Mouse (Mus musculus) liver, embryonic 16.5 days (tissue): ENCODE results near the gene Rnf25. TPM values are rescaled to one million over a fixed set of nuclear protein-coding genes. Genes with fewer than 3 reads are reported as not detected.

Source experiments
- microRNA-seq: library from miRNA; unstranded; fragments of <30 nt; microRNA quantifications from one replicate; pipeline ENCODE4, GENCODE M21; 2016
- polyA plus RNA-seq: library from polyadenylated mRNA; unstranded; fragments of >200 nt; fragmentation: Nextera tagmentation; extraction: Ambion mirVana; gene quantifications from 2 replicates; pipeline ENCODE4 v1.2.1, GENCODE M21; 2015

The Rnf25 gene
- polyA plus RNA-seq, 1 experiment from 2014 or later = 11.2 TPM

Small RNA genes within 50 kb of the gene (microRNA-seq; reads per million reads assigned to microRNA genes)
- gene Gm25035 = not detected

Other genes with a start within 250 kb of the Rnf25 start
- 0.05 and 0.08 TPM in 2 replicates for gene Catip, start 239.3 kb downstream of the Rnf25 start, polyA plus RNA-seq
- gene Slc11a1, start 226.2 kb downstream of the Rnf25 start, polyA plus RNA-seq = 17.4 and 17.9 TPM in 2 replicates
- gene Ctdsp1, start 209.9 kb downstream of the Rnf25 start, polyA plus RNA-seq = 45.9 and 48.6 TPM in 2 replicates
- 0.69 and 1.6 TPM in 2 replicates for gene Vil1, start 192.0 kb downstream of the Rnf25 start, polyA plus RNA-seq
- gene Cnot9, start 95.3 kb downstream of the Rnf25 start, polyA plus RNA-seq = 27.2 and 28.9 TPM in 2 replicates
- gene Plcd4, start 58.5 kb downstream of the Rnf25 start, polyA plus RNA-seq = 0.04 and 0.40 TPM in 2 replicates
- 11.5 and 12.1 TPM in 2 replicates for gene Usp37, start 57.1 kb downstream of the Rnf25 start, polyA plus RNA-seq
- gene Zfp142, start 13.2 kb downstream of the Rnf25 start, polyA plus RNA-seq = 1.7 and 2.0 TPM in 2 replicates
- gene Bcs1l, start 13.1 kb downstream of the Rnf25 start, polyA plus RNA-seq = 8.4 and 8.5 TPM in 2 replicates
- gene Stk36, start within 50 bp of the Rnf25 start, polyA plus RNA-seq = 0.19 and 0.26 TPM in 2 replicates
- gene Ttll4, start 60.3 kb upstream of the Rnf25 start, polyA plus RNA-seq = 4.3 and 4.6 TPM in 2 replicates
- 7.5 and 8.9 TPM in 2 replicates for gene Cyp27a1, start 112.2 kb upstream of the Rnf25 start, polyA plus RNA-seq
- 0.19 and 0.25 TPM in 2 replicates for gene Prkag3, start 147.8 kb upstream of the Rnf25 start, polyA plus RNA-seq
- 0.06 and 0.11 TPM in 2 replicates for gene Wnt6, start 170.5 kb upstream of the Rnf25 start, polyA plus RNA-seq
- not detected in 2 replicates for gene Wnt10a, start 190.1 kb upstream of the Rnf25 start, polyA plus RNA-seq